Mouse (Mus musculus) liver, adult 2 months (tissue): ENCODE measurements at regions not wholly inside any gene's neighbourhood (a gene's known extent, or its start where the extent isn't known, plus 50 kb on each side); places are given as distances from the start of the nearest gene placed in this dataset.

Experiments used
- DNase-seq: peaks from one replicate; pipeline ENCODE4 v3.0.0-alpha.2; 2011; ENCODE audit warnings: low read depth, low spot score; ENCODE audit errors: extremely low read depth
- H3K27ac ChIP-seq: fragments of 200-500 bp; replicated peaks from 2 replicates; pipeline ENCODE4 v1.5.1; 2012; ENCODE audit warnings: low read depth, mild to moderate bottlenecking, control low read depth, inconsistent platforms, low read length; ENCODE audit not compliant: insufficient read depth
- H3K27me3 ChIP-seq: fragments of 200-500 bp; 2 replicates; pipeline ENCODE4 v1.6.1; 2012; ENCODE audit warnings: mild to moderate bottlenecking, moderate library complexity, low read length, inconsistent platforms; ENCODE audit not compliant: control insufficient read depth, insufficient read depth
- H3K36me3 ChIP-seq: fragments of 200-500 bp; 2 replicates; pipeline ENCODE4 v1.6.1; 2012; ENCODE audit warnings: low read length, inconsistent platforms; ENCODE audit not compliant: control insufficient read depth, insufficient read depth
- H3K4me1 ChIP-seq: fragments of 200-500 bp; 2 replicates; pipeline ENCODE4 v1.6.1; 2011; ENCODE audit warnings: low read length; ENCODE audit not compliant: control insufficient read depth, insufficient read depth
- H3K4me3 ChIP-seq: fragments of 200-500 bp; 2 replicates; pipeline ENCODE4 v1.5.1; 2011; ENCODE audit warnings: low read depth, mild to moderate bottlenecking, control low read depth, low read length, moderate library complexity; ENCODE audit not compliant: insufficient read depth
- H3K79me2 ChIP-seq: fragments of 200-500 bp; 2 replicates; pipeline ENCODE4 v1.6.1; 2012; ENCODE audit warnings: inconsistent platforms, mild to moderate bottlenecking, low read length, moderate library complexity; ENCODE audit not compliant: control insufficient read depth, insufficient read depth
- H3K9ac ChIP-seq: fragments of 200-500 bp; 2 replicates; pipeline ENCODE4 v1.6.1; 2012; ENCODE audit warnings: low read depth, mild to moderate bottlenecking, control low read depth, inconsistent platforms, low read length
- CTCF ChIP-seq: fragments of 200-500 bp; IDR thresholded peaks from 2 replicates; pipeline ENCODE4 v1.5.1; 2011; ENCODE audit warnings: low read depth, low read length, control low read depth
- POLR2A ChIP-seq: fragments of 200-500 bp; IDR thresholded peaks from 2 replicates; pipeline ENCODE4 v1.6.1; 2011; ENCODE audit warnings: low read length, control low read depth; ENCODE audit not compliant: insufficient read depth; ENCODE audit errors: extremely low read depth
- WGBS: fragments of 180-500 bp; shearing (Covaris S2); methylation state at CpG from one replicate; pipeline ENCODE4 v1.1.7; 2018; 5-methylcytosine and 5-hydroxymethylcytosine counted together

- H3K79me2 ChIP-seq: no peaks in the 10 kb centered on the region
- H3K27ac ChIP-seq: no peak overlapping the region
- H3K4me1 ChIP-seq: no peaks in the 10 kb centered on the region
- 56% methylated on average over 3 of the region's 3 CpGs for WGBS
- peak; percentile 37 for DNase-seq
- no peak overlapping the region for H3K9ac ChIP-seq
- no peaks in the 10 kb centered on the region for H3K27me3 ChIP-seq
- no peak overlapping the region for H3K4me3 ChIP-seq
- TF ChIP-seq POLR2A (no peak), CTCF (no peak)
- H3K36me3 ChIP-seq: no peaks in the 10 kb centered on the region
Measured at GRCm38 (mm10) chr1:186855474-186856036, 106.4 kb upstream of the Rrp15 start.

- DNase-seq: no peak
- no peaks in the 10 kb centered on the region for H3K27me3 ChIP-seq
- no peak overlapping the region for H3K4me3 ChIP-seq
- no peaks in the 10 kb centered on the region for H3K36me3 ChIP-seq
- no peaks in the 10 kb centered on the region for H3K79me2 ChIP-seq
- H3K9ac ChIP-seq: no peak overlapping the region
- H3K4me1 ChIP-seq: no peaks in the 10 kb centered on the region
- WGBS: 87% methylated on average over 7 of the region's 7 CpGs
- TF ChIP-seq POLR2A (no peak), CTCF (no peak)
- H3K27ac ChIP-seq: no peak overlapping the region
Measured at GRCm38 (mm10) chr1:186845256-186845655, 96.1 kb upstream of the Rrp15 start.

DNA sequence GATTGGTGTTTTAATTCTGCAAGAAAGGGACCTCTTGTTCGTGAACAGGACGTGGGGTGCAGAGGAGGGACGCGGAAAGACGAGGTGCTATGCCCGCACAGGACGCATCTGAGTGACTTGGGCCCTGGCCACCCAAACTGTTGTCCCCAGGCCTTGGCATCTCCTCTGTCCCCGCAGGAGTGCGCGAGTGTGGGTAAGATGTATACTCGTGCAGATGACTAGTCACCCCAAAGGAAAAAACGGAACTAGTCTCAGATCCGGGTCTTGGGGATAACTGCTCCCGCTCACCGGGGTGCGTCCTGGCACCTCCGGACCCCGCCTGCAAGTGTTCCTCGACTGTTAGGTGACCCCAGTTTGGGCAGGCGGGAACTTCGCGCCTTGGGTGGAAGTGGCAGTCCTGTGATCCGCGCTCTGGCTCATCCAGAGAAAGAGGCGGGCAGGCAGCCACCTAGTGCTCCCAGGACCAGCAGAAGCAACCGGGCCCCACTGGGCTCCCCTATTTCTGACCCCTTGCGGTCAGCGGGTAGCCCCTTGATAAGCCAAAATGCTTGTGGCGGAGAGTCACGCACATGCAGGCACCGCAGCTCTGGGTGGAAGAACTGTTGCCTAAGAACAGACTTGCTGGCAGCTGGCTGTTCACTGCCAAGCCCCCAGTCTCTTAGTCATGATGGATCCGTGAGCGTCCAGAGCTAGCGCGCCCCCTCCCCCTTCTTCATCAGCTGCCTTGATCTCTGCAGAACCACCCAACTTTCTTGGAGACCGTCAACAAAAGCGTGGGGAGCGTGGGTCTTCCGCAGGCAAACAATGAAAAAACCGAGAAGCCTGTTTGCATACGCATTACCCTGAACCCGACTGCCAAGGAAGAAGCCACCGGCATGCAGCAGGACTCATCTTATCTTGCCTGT is 85.0 kb upstream of the Rrp15 start:
- Histone ChIP-seq H3K4me1 (no peaks in the 10 kb centered on the region), H3K27ac (no peak overlapping the region), H3K27me3 (peaks cover 8% of the 10 kb centered on the region), H3K9ac (no peak overlapping the region), H3K4me3 (no peak overlapping the region; the same call in 1 of the 2 replicates), H3K36me3 (no peaks in the 10 kb centered on the region), H3K79me2 (no peaks in the 10 kb centered on the region)
- no peak for DNase-seq
- TF ChIP-seq CTCF (no peak), POLR2A (no peak)
- 4% methylated on average over 43 of the region's 43 CpGs for WGBS

- no peak for TF ChIP-seq CTCF
- Histone ChIP-seq H3K9ac (no peak overlapping the region), H3K27me3 (peaks cover 8% of the 10 kb centered on the region), H3K27ac (no peak overlapping the region), H3K4me3 (no peak overlapping the region), H3K79me2 (no peaks in the 10 kb centered on the region), H3K4me1 (no peaks in the 10 kb centered on the region), H3K36me3 (no peaks in the 10 kb centered on the region)
- DNase-seq: no peak
- 8% methylated on average over 17 of the region's 17 CpGs for WGBS
Measured at GRCm38 (mm10) chr1:186833441-186833895, 84.3 kb upstream of the Rrp15 start.

GRCm38 (mm10) chr1:186827773-186828172 is 78.6 kb upstream of the Rrp15 start:
- Histone ChIP-seq H3K4me3 (no peak overlapping the region), H3K9ac (no peak overlapping the region), H3K27me3 (no peaks in the 10 kb centered on the region; the same call in 1 of the 2 replicates), H3K36me3 (no peaks in the 10 kb centered on the region), H3K27ac (no peak overlapping the region), H3K4me1 (no peaks in the 10 kb centered on the region), H3K79me2 (no peaks in the 10 kb centered on the region)
- WGBS: 24% methylated on average over 3 of the region's 3 CpGs
- TF ChIP-seq POLR2A (no peak), CTCF (peak; percentile 22; the same call in 1 of the 2 replicates)
- DNase-seq: peak; percentile 36
